Mouse (Mus musculus) midbrain, embryonic 11.5 days (tissue): ENCODE results near the gene Wnt5b. TPM values are rescaled to one million over a fixed set of nuclear protein-coding genes. Genes with fewer than 3 reads are reported as not detected.

Source experiments
- ATAC-seq: fragments of 200-750 bp; cut with Nextera tagmentation; 2 replicates; pipeline ENCODE4 v1.8.0; 2017; ENCODE audit warnings: moderate TSS enrichment, moderate library complexity; ENCODE audit not compliant: low FRiP score
- DNase-seq: peaks from one replicate; pipeline ENCODE4 v3.0.0; 2015; ENCODE audit warnings: low spot score; ENCODE audit errors: missing footprints
- H3K27ac ChIP-seq: fragments of 300-500 bp; sonication (generic); 2 replicates; pipeline ENCODE4 v1.5.1; 2014; ENCODE audit warnings: low read depth, low read length
- H3K27me3 ChIP-seq: fragments of 300-500 bp; sonication (generic); 2 replicates; pipeline ENCODE4 v1.6.1; 2014; ENCODE audit warnings: mild to moderate bottlenecking, low read length, moderate library complexity, mixed read lengths; ENCODE audit not compliant: control insufficient read depth, insufficient read depth
- H3K36me3 ChIP-seq: fragments of 300-500 bp; sonication (generic); 2 replicates; pipeline ENCODE4 v1.6.1; 2014; ENCODE audit warnings: mild to moderate bottlenecking, low read length, moderate library complexity, mixed read lengths; ENCODE audit not compliant: control insufficient read depth, insufficient read depth
- H3K4me1 ChIP-seq: fragments of 300-500 bp; sonication (generic); 2 replicates; pipeline ENCODE4 v1.6.1; 2014; ENCODE audit warnings: low read length; ENCODE audit not compliant: control insufficient read depth, insufficient read depth
- H3K4me2 ChIP-seq: fragments of 300-500 bp; sonication (generic); 2 replicates; pipeline ENCODE4 v1.6.1; 2014; ENCODE audit warnings: mild to moderate bottlenecking, moderate library complexity
- H3K4me3 ChIP-seq: fragments of 300-500 bp; sonication (generic); 2 replicates; pipeline ENCODE4 v1.5.1; 2014; ENCODE audit warnings: low read depth, low read length
- H3K9ac ChIP-seq: fragments of 300-500 bp; sonication (generic); 2 replicates; pipeline ENCODE4 v1.6.1; 2014; ENCODE audit warnings: low read length
- H3K9me3 ChIP-seq: fragments of 300-500 bp; sonication (generic); 2 replicates; pipeline ENCODE4 v1.6.1; 2016; ENCODE audit warnings: low read length; ENCODE audit not compliant: control insufficient read depth
- WGBS: fragments of 180-500 bp; shearing (Covaris S2); extraction: QIAGEN DNeasy Blood & Tissue Kit; methylation state at CpG from one replicate; pipeline ENCODE4 v1.1.7; 2014; 5-methylcytosine and 5-hydroxymethylcytosine counted together
- polyA plus RNA-seq: library from polyadenylated mRNA; unstranded; fragments of >200 nt; fragmentation: Nextera tagmentation; extraction: Ambion mirVana; gene quantifications from 2 replicates; pipeline ENCODE4 v1.2.1, GENCODE M21; 2014

Gene Wnt5b
- polyA plus RNA-seq, 1 experiment from 2014 or later: 9.2 TPM

- H3K4me3 ChIP-seq: no peak overlapping the region
- H3K4me2 ChIP-seq: no peak overlapping the region
- H3K27me3 ChIP-seq: no peaks in the 10 kb centered on the region
- H3K9me3 ChIP-seq: no peaks in the 10 kb centered on the region
- DNase-seq: no peak
- peaks cover 3% of the 10 kb centered on the region; the same call in 1 of the 2 replicates for H3K4me1 ChIP-seq
- no peak overlapping the region for H3K9ac ChIP-seq
- H3K36me3 ChIP-seq: no peaks in the 10 kb centered on the region
- H3K27ac ChIP-seq: no peak overlapping the region
- 82% methylated on average over 4 of the region's 4 CpGs for WGBS
- no peak for ATAC-seq
These were observed 131.6 kb downstream of the Wnt5b start for GRCm38 (mm10) chr6:119412588-119412987.

GRCm38 (mm10) chr6:119411511-119411910 is 132.6 kb downstream of the Wnt5b start:
- no peaks in the 10 kb centered on the region for H3K4me1 ChIP-seq
- no peak overlapping the region for H3K9ac ChIP-seq
- no peaks in the 10 kb centered on the region for H3K9me3 ChIP-seq
- no peak for ATAC-seq
- 87% methylated on average over 3 of the region's 3 CpGs for WGBS
- no peak overlapping the region for H3K4me3 ChIP-seq
- H3K27me3 ChIP-seq: no peaks in the 10 kb centered on the region
- no peak for DNase-seq
- H3K4me2 ChIP-seq: no peak overlapping the region
- no peaks in the 10 kb centered on the region for H3K36me3 ChIP-seq
- no peak overlapping the region for H3K27ac ChIP-seq

GRCm38 (mm10) chr6:119409766-119410165 is 134.4 kb downstream of the Wnt5b start:
- no peaks in the 10 kb centered on the region for H3K27me3 ChIP-seq
- no peaks in the 10 kb centered on the region for H3K4me1 ChIP-seq
- 85% methylated on average over 1 of the region's 1 CpGs for WGBS
- no peaks in the 10 kb centered on the region for H3K36me3 ChIP-seq
- ATAC-seq (no peak), DNase-seq (no peak)
- no peaks in the 10 kb centered on the region for H3K9me3 ChIP-seq
- H3K4me3 ChIP-seq: no peak overlapping the region
- no peak overlapping the region for H3K4me2 ChIP-seq
- H3K27ac ChIP-seq: no peak overlapping the region
- H3K9ac ChIP-seq: no peak overlapping the region

- H3K4me3 ChIP-seq: no peak overlapping the region
- H3K36me3 ChIP-seq: no peaks in the 10 kb centered on the region
- H3K9ac ChIP-seq: no peak overlapping the region
- no peak for DNase-seq
- H3K9me3 ChIP-seq: no peaks in the 10 kb centered on the region
- no peak overlapping the region for H3K4me2 ChIP-seq
- H3K27me3 ChIP-seq: no peaks in the 10 kb centered on the region
- no peak overlapping the region for H3K27ac ChIP-seq
- WGBS: 71% methylated on average over 9 of the region's 9 CpGs
- H3K4me1 ChIP-seq: no peaks in the 10 kb centered on the region
- no peak for ATAC-seq
These were observed 135.6 kb downstream of the Wnt5b start for GRCm38 (mm10) chr6:119408582-119408981.

- Histone ChIP-seq H3K4me2 (no peak overlapping the region), H3K27me3 (no peaks in the 10 kb centered on the region), H3K9ac (no peak overlapping the region), H3K36me3 (no peaks in the 10 kb centered on the region), H3K4me3 (no peak overlapping the region), H3K4me1 (no peaks in the 10 kb centered on the region), H3K27ac (no peak overlapping the region), H3K9me3 (no peaks in the 10 kb centered on the region)
- no peak for DNase-seq
- WGBS: 67% methylated on average over 6 of the region's 6 CpGs
- no peak for ATAC-seq
These were observed 136.3 kb downstream of the Wnt5b start for GRCm38 (mm10) chr6:119407818-119408217.

GRCm38 (mm10) chr6:119406528-119406927 is 137.6 kb downstream of the Wnt5b start:
- H3K9ac ChIP-seq: no peak overlapping the region
- ATAC-seq (no peak), DNase-seq (no peak)
- H3K27me3 ChIP-seq: no peaks in the 10 kb centered on the region
- H3K4me2 ChIP-seq: no peak overlapping the region
- H3K36me3 ChIP-seq: no peaks in the 10 kb centered on the region
- H3K9me3 ChIP-seq: no peaks in the 10 kb centered on the region
- H3K27ac ChIP-seq: no peak overlapping the region
- WGBS: 87% methylated on average over 8 of the region's 8 CpGs
- no peaks in the 10 kb centered on the region for H3K4me1 ChIP-seq
- H3K4me3 ChIP-seq: no peak overlapping the region

GRCm38 (mm10) chr6:119405310-119405709 is 138.8 kb downstream of the Wnt5b start:
- no peak for ATAC-seq
- H3K27me3 ChIP-seq: no peaks in the 10 kb centered on the region
- WGBS: 90% methylated on average over 7 of the region's 7 CpGs

GRCm38 (mm10) chr6:119404854-119405253 is 139.3 kb downstream of the Wnt5b start:
- H3K27ac ChIP-seq: no peak overlapping the region
- ATAC-seq (no peak), DNase-seq (no peak)
- H3K4me1 ChIP-seq: no peaks in the 10 kb centered on the region
- H3K27me3 ChIP-seq: no peaks in the 10 kb centered on the region
- H3K9ac ChIP-seq: no peak overlapping the region
- no peaks in the 10 kb centered on the region for H3K36me3 ChIP-seq
- no peaks in the 10 kb centered on the region for H3K9me3 ChIP-seq
- no peak overlapping the region for H3K4me3 ChIP-seq
- WGBS: 90% methylated on average over 4 of the region's 4 CpGs
- no peak overlapping the region for H3K4me2 ChIP-seq

More at GRCm38 (mm10) chr6:119405310-119405709, 138.8 kb downstream of the Wnt5b start:
- no peak overlapping the region for H3K9ac ChIP-seq
- no peaks in the 10 kb centered on the region for H3K4me1 ChIP-seq
- no peaks in the 10 kb centered on the region for H3K36me3 ChIP-seq
- no peaks in the 10 kb centered on the region for H3K9me3 ChIP-seq
- DNase-seq: no peak
- no peak overlapping the region for H3K27ac ChIP-seq
- H3K4me2 ChIP-seq: no peak overlapping the region
- no peak overlapping the region for H3K4me3 ChIP-seq

GRCm38 (mm10) chr6:119402976-119403375 is 141.2 kb downstream of the Wnt5b start:
- no peak for DNase-seq

More at GRCm38 (mm10) chr6:119402976-119403375, 141.2 kb downstream of the Wnt5b start:
- H3K4me1 ChIP-seq: no peaks in the 10 kb centered on the region
- H3K27me3 ChIP-seq: no peaks in the 10 kb centered on the region
- no peak for ATAC-seq
- H3K9ac ChIP-seq: no peak overlapping the region
- no peaks in the 10 kb centered on the region for H3K36me3 ChIP-seq
- no peak overlapping the region for H3K4me2 ChIP-seq
- no peaks in the 10 kb centered on the region for H3K9me3 ChIP-seq
- H3K4me3 ChIP-seq: no peak overlapping the region
- no peak overlapping the region for H3K27ac ChIP-seq
- WGBS: 88% methylated on average over 3 of the region's 3 CpGs
